Mouse (Mus musculus) CH12.LX (cell line): Measurements from ENCODE around the gene Olfr513. TPM values are rescaled to one million over a fixed set of nuclear protein-coding genes. Genes with fewer than 3 reads are reported as not detected.

ENCODE experiments used
- DNase-seq: peaks from one replicate; pipeline ENCODE4 v3.0.0-alpha.2; 2013; ENCODE audit errors: extremely low read depth
- H3K27ac ChIP-seq: 2 replicates; pipeline ENCODE4 v1.5.1; 2012; ENCODE audit warnings: low read depth, mild to moderate bottlenecking, control low read depth, moderate library complexity; ENCODE audit not compliant: insufficient read depth
- H3K27me3 ChIP-seq: replicated peaks from 2 replicates; pipeline ENCODE3; 2012; ENCODE audit warnings: inconsistent platforms
- H3K36me3 ChIP-seq, 2 experiments: replicated peaks in 1 of 2; 2 replicates each; pipeline versions ENCODE3 to v1.6.1; 2012; ENCODE audit warnings: inconsistent platforms in 1 of 2, low read length in 1 of 2, mild to moderate bottlenecking in 1 of 2, mixed read lengths in 1 of 2, moderate library complexity in 1 of 2; ENCODE audit not compliant: control insufficient read depth in 1 of 2, insufficient read depth in 1 of 2
- H3K4me1 ChIP-seq, 2 experiments: 2 replicates each; pipeline ENCODE4 v1.6.1; 2012; ENCODE audit warnings: inconsistent platforms in 1 of 2, moderate library complexity in 1 of 2; ENCODE audit not compliant: insufficient read depth in 2 of 2, control insufficient read depth in 1 of 2
- H3K4me2 ChIP-seq: 2 replicates; pipeline ENCODE4 v1.6.1; 2012; ENCODE audit warnings: low read depth, mild to moderate bottlenecking, control low read depth; ENCODE audit not compliant: poor library complexity, insufficient read depth, severe bottlenecking
- H3K4me3 ChIP-seq, 3 experiments: fragments of 150-350 bp in 1 of 3; sonication (generic) in 1 of 3; replicated peaks in 1 of 3; 2 replicates each; pipeline versions ENCODE3 to v1.5.1; 2011 to 2012; ENCODE audit warnings: low read depth in 2 of 3, low read length in 2 of 3, mild to moderate bottlenecking in 2 of 3, moderate library complexity in 2 of 3, control low read depth in 1 of 3, improper control_type of control experiment in 1 of 3, inconsistent platforms in 1 of 3, mixed read lengths in 1 of 3; ENCODE audit not compliant: poor library complexity in 1 of 3
- H3K79me2 ChIP-seq: replicated peaks from 2 replicates; pipeline ENCODE4 v1.6.1; 2012; ENCODE audit warnings: mild to moderate bottlenecking, moderate library complexity; ENCODE audit not compliant: control insufficient read depth, poor library complexity, insufficient read depth, severe bottlenecking; ENCODE audit errors: extremely low read depth
- H3K9ac ChIP-seq: 2 replicates; pipeline ENCODE4 v1.6.1; 2012; ENCODE audit warnings: low read depth, mild to moderate bottlenecking, control low read depth, moderate library complexity; ENCODE audit not compliant: insufficient read depth
- H3K9me3 ChIP-seq: replicated peaks from 2 replicates; pipeline ENCODE3; 2012; ENCODE audit warnings: low read length, inconsistent platforms, mixed read lengths
- BHLHE40 ChIP-seq: IDR thresholded peaks from 2 replicates; pipeline ENCODE4 v1.6.1; 2011; ENCODE audit warnings: mild to moderate bottlenecking, low read depth, low read length, improper control_type of control experiment
- CHD1 ChIP-seq: IDR thresholded peaks from 2 replicates; pipeline ENCODE4 v1.6.1; 2012; ENCODE audit warnings: low read depth, low read length, improper control_type of control experiment, inconsistent platforms
- CTCF ChIP-seq, 2 experiments: IDR thresholded peaks in 1 of 2; conservative IDR thresholded peaks in 1 of 2; 2 replicates each; pipeline ENCODE4 v1.5.1; 2011 to 2012; ENCODE audit warnings: low read depth in 2 of 2, low read length in 2 of 2, improper control_type of control experiment in 1 of 2, inconsistent platforms in 1 of 2, mild to moderate bottlenecking in 1 of 2, moderate library complexity in 1 of 2
- EP300 ChIP-seq: IDR thresholded peaks from 2 replicates; pipeline ENCODE4 v1.6.1; 2011; ENCODE audit warnings: low read length, improper control_type of control experiment
- ETS1 ChIP-seq: conservative IDR thresholded peaks from 2 replicates; pipeline ENCODE4 v1.6.1; 2012; ENCODE audit warnings: low read depth, mild to moderate bottlenecking, inconsistent platforms, low read length, improper control_type of control experiment, moderate library complexity
- IRF4 ChIP-seq: IDR thresholded peaks from 2 replicates; pipeline ENCODE4 v1.6.1; 2014; ENCODE audit warnings: low read depth, mild to moderate bottlenecking, inconsistent platforms, low read length, improper control_type of control experiment
- JUN ChIP-seq: IDR thresholded peaks from 2 replicates; pipeline ENCODE4 v1.6.1; 2011; ENCODE audit warnings: low read depth, mild to moderate bottlenecking, low read length, improper control_type of control experiment, moderate library complexity; ENCODE audit not compliant: insufficient read depth
- KAT2A ChIP-seq: IDR thresholded peaks from 2 replicates; pipeline ENCODE4 v1.6.1; 2012; ENCODE audit warnings: low read length, improper control_type of control experiment, inconsistent platforms; ENCODE audit not compliant: insufficient replicate concordance
- MAX ChIP-seq: IDR thresholded peaks from 2 replicates; pipeline ENCODE4 v1.6.1; 2011; ENCODE audit warnings: low read length, improper control_type of control experiment
- MYC ChIP-seq: IDR thresholded peaks from 2 replicates; pipeline ENCODE4 v1.6.1; 2011; ENCODE audit warnings: low read depth, mild to moderate bottlenecking, improper control_type of control experiment, low read length
- NELFE ChIP-seq: IDR thresholded peaks from 2 replicates; pipeline ENCODE4 v1.6.1; 2011; ENCODE audit warnings: low read depth, low read length, improper control_type of control experiment
- NRF1 ChIP-seq: IDR thresholded peaks from 2 replicates; pipeline ENCODE4 v1.6.1; 2014; ENCODE audit warnings: low read depth, mild to moderate bottlenecking, inconsistent platforms, low read length, improper control_type of control experiment, moderate library complexity
- SIN3A ChIP-seq: IDR thresholded peaks from 2 replicates; pipeline ENCODE4 v1.6.1; 2012; ENCODE audit warnings: low read length, improper control_type of control experiment, inconsistent platforms
- SMC3 ChIP-seq: IDR thresholded peaks from 2 replicates; pipeline ENCODE4 v1.6.1; 2011; ENCODE audit warnings: low read depth, low read length, improper control_type of control experiment
- TBP ChIP-seq: conservative IDR thresholded peaks from 2 replicates; pipeline ENCODE4 v1.6.1; 2011; ENCODE audit warnings: low read depth, low read length, improper control_type of control experiment
- TCF12 ChIP-seq: IDR thresholded peaks from 2 replicates; pipeline ENCODE4 v1.6.1; 2014; ENCODE audit warnings: low read depth, mild to moderate bottlenecking, inconsistent platforms, low read length, improper control_type of control experiment
- USF2 ChIP-seq: conservative IDR thresholded peaks from 2 replicates; pipeline ENCODE4 v1.6.1; 2011; ENCODE audit warnings: low read depth, low read length, improper control_type of control experiment
- ZC3H11A ChIP-seq: IDR thresholded peaks from 2 replicates; pipeline ENCODE4 v1.6.1; 2012; ENCODE audit warnings: low read depth, mild to moderate bottlenecking, inconsistent platforms, low read length, improper control_type of control experiment
- dilution Hi-C: fragments of 300-500 bp; cut with MboI; formaldehyde crosslinking; loops from 2 replicates; pipeline ENCODE4 v1.14.3; 2020; ENCODE audit warnings: low sequenced_read_pairs; ENCODE audit not compliant: extremely low pct_unique_long_range_greater_than_20kb, extremely low pct_ligation_motif_present
- in situ Hi-C: fragments of 300-500 bp; cut with MboI; formaldehyde crosslinking; loops from 3 replicates; pipeline ENCODE4 v1.14.3; 2019; ENCODE audit warnings: low sequenced_read_pairs, low pct_ligation_motif_present, low pct_unique_long_range_greater_than_20kb, mixed read lengths
- polyA plus RNA-seq: library from polyadenylated mRNA; unstranded; fragments of >175 nt; gene quantifications from 2 replicates; pipeline ENCODE4 v1.2.1, GENCODE M21; 2012; ENCODE audit warnings: low read depth; ENCODE audit not compliant: insufficient read length
- total RNA-seq, 2 experiments: library from RNA; depleted of rRNA; stranded (reverse); fragments of 300-350 nt in 1 of 2; fragments of >200 nt in 1 of 2; gene quantifications; 2 replicates each; pipeline ENCODE4 v1.2.3; 2012 to 2014

Gene Olfr513
- total and polyA plus RNA-seq, 3 experiments: not detected

GRCm38 (mm10) chr7:108760411-108760810 is 9.6 kb downstream of the Olfr513 start:
- Histone ChIP-seq H3K27ac (no peak overlapping the region), H3K79me2 (no peaks in the 10 kb centered on the region), H3K27me3 (peaks cover 14% of the 10 kb centered on the region), H3K4me2 (no peak overlapping the region), H3K36me3 (no peaks in the 10 kb centered on the region), H3K4me3 (no peak overlapping the region), H3K9me3 (no peaks in the 10 kb centered on the region), H3K4me1 (no peaks in the 10 kb centered on the region), H3K9ac (no peak overlapping the region)
- TF ChIP-seq CTCF (conservative IDR thresholded peaks at IDR 0.05 in 1 of 2, IDR thresholded peaks at IDR 0.05 in 1 of 2; ENCODE audit: low read depth in 2 of 2, low read length in 2 of 2) (no peak), MYC (no peak), CHD1 (no peak), SIN3A (no peak), ZC3H11A (no peak), NRF1 (no peak), JUN (no peak), KAT2A (no peak), BHLHE40 (no peak), EP300 (no peak), MAX (no peak), ETS1 (no peak), TCF12 (no peak), NELFE (no peak), SMC3 (no peak)
- in situ Hi-C loops (no loop called here), dilution Hi-C loops (no loop called here)
- DNase-seq: peak; percentile 2

- Histone ChIP-seq H3K4me3 (no peak overlapping the region), H3K4me2 (no peak overlapping the region), H3K27me3 (peaks cover 2% of the 10 kb centered on the region), H3K27ac (no peak overlapping the region), H3K9me3 (no peaks in the 10 kb centered on the region), H3K4me1 (no peaks in the 10 kb centered on the region), H3K36me3 (no peaks in the 10 kb centered on the region), H3K79me2 (no peaks in the 10 kb centered on the region), H3K9ac (no peak overlapping the region)
- dilution Hi-C loops: no loop called here
- no peak for DNase-seq
- TF ChIP-seq TBP (no peak), EP300 (no peak), USF2 (no peak), NELFE (no peak), TCF12 (no peak), IRF4 (no peak)
- in situ Hi-C loops: no loop called here
These were observed 46.6 kb downstream of the Olfr513 start for GRCm38 (mm10) chr7:108797205-108797933.

Other genes with a start within 250 kb of the Olfr513 start
- gene Olfr502, start 225.9 kb upstream of the Olfr513 start, total RNA-seq (2012; rRNA removed): not detected in 2 replicates
- not detected in 2 replicates for gene Olfr502, start 225.9 kb upstream of the Olfr513 start, total RNA-seq (2014; rRNA removed)
- not detected in 2 replicates for gene Olfr502, start 225.9 kb upstream of the Olfr513 start, polyA plus RNA-seq
- gene Olfr503, start 206.4 kb upstream of the Olfr513 start, total RNA-seq (2012; rRNA removed): not detected in 2 replicates
- gene Olfr503, start 206.4 kb upstream of the Olfr513 start, total RNA-seq (2014; rRNA removed): not detected in 2 replicates
- not detected in 2 replicates for gene Olfr503, start 206.4 kb upstream of the Olfr513 start, polyA plus RNA-seq
- not detected in 2 replicates for gene Olfr504, start 185.2 kb upstream of the Olfr513 start, total RNA-seq (2012; rRNA removed)
- not detected in 2 replicates for gene Olfr504, start 185.2 kb upstream of the Olfr513 start, total RNA-seq (2014; rRNA removed)
- not detected in 2 replicates for gene Olfr504, start 185.2 kb upstream of the Olfr513 start, polyA plus RNA-seq
- not detected in 2 replicates for gene Olfr506, start 140.2 kb upstream of the Olfr513 start, total RNA-seq (2012; rRNA removed)
- gene Olfr506, start 140.2 kb upstream of the Olfr513 start, total RNA-seq (2014; rRNA removed): not detected in 2 replicates
- not detected in 2 replicates for gene Olfr506, start 140.2 kb upstream of the Olfr513 start, polyA plus RNA-seq
- not detected in 2 replicates for gene Olfr507, start 129.2 kb upstream of the Olfr513 start, total RNA-seq (2012; rRNA removed)
- not detected in 2 replicates for gene Olfr507, start 129.2 kb upstream of the Olfr513 start, total RNA-seq (2014; rRNA removed)
- gene Olfr507, start 129.2 kb upstream of the Olfr513 start, polyA plus RNA-seq: not detected in 2 replicates
- gene Olfr508, start 121.0 kb upstream of the Olfr513 start, total RNA-seq (2012; rRNA removed): not detected in 2 replicates
- gene Olfr508, start 121.0 kb upstream of the Olfr513 start, total RNA-seq (2014; rRNA removed): not detected in 2 replicates
- gene Olfr508, start 121.0 kb upstream of the Olfr513 start, polyA plus RNA-seq: not detected in 2 replicates
- not detected in 2 replicates for gene Olfr509, start 99.1 kb upstream of the Olfr513 start, total RNA-seq (2012; rRNA removed)
- gene Olfr509, start 99.1 kb upstream of the Olfr513 start, total RNA-seq (2014; rRNA removed): not detected in 2 replicates
- not detected in 2 replicates for gene Olfr509, start 99.1 kb upstream of the Olfr513 start, polyA plus RNA-seq
- gene Olfr510, start 84.6 kb upstream of the Olfr513 start, total RNA-seq (2012; rRNA removed): not detected in 2 replicates
- not detected in 2 replicates for gene Olfr510, start 84.6 kb upstream of the Olfr513 start, total RNA-seq (2014; rRNA removed)
- gene Olfr510, start 84.6 kb upstream of the Olfr513 start, polyA plus RNA-seq: not detected in 2 replicates
- not detected in 2 replicates for gene Olfr512, start 37.7 kb upstream of the Olfr513 start, total RNA-seq (2012; rRNA removed)
- gene Olfr512, start 37.7 kb upstream of the Olfr513 start, total RNA-seq (2014; rRNA removed): not detected in 2 replicates
- gene Olfr512, start 37.7 kb upstream of the Olfr513 start, polyA plus RNA-seq: not detected in 2 replicates
- not detected in 2 replicates for gene Olfr514, start 75.0 kb downstream of the Olfr513 start, total RNA-seq (2012; rRNA removed)
- not detected in 2 replicates for gene Olfr514, start 75.0 kb downstream of the Olfr513 start, total RNA-seq (2014; rRNA removed)
- not detected in 2 replicates for gene Olfr514, start 75.0 kb downstream of the Olfr513 start, polyA plus RNA-seq
- not detected in 2 replicates for gene Olfr516, start 99.6 kb downstream of the Olfr513 start, total RNA-seq (2012; rRNA removed)
- not detected in 2 replicates for gene Olfr516, start 99.6 kb downstream of the Olfr513 start, total RNA-seq (2014; rRNA removed)
- not detected in 2 replicates for gene Olfr516, start 99.6 kb downstream of the Olfr513 start, polyA plus RNA-seq
- gene Olfr517, start 121.4 kb downstream of the Olfr513 start, total RNA-seq (2012; rRNA removed): not detected in 2 replicates
- not detected in 2 replicates for gene Olfr517, start 121.4 kb downstream of the Olfr513 start, total RNA-seq (2014; rRNA removed)
- gene Olfr517, start 121.4 kb downstream of the Olfr513 start, polyA plus RNA-seq: not detected in 2 replicates
- not detected in 2 replicates for gene Olfr518, start 134.0 kb downstream of the Olfr513 start, total RNA-seq (2012; rRNA removed)
- gene Olfr518, start 134.0 kb downstream of the Olfr513 start, total RNA-seq (2014; rRNA removed): not detected in 2 replicates
- not detected in 2 replicates for gene Olfr518, start 134.0 kb downstream of the Olfr513 start, polyA plus RNA-seq
- gene Olfr519, start 143.4 kb downstream of the Olfr513 start, total RNA-seq (2012; rRNA removed): not detected in 2 replicates
- not detected in 2 replicates for gene Olfr519, start 143.4 kb downstream of the Olfr513 start, total RNA-seq (2014; rRNA removed)
- not detected in 2 replicates for gene Olfr519, start 143.4 kb downstream of the Olfr513 start, polyA plus RNA-seq
- gene Nlrp10, start 179.2 kb downstream of the Olfr513 start, total RNA-seq (2012; rRNA removed): 0.13 TPM in 2 replicates
- gene Nlrp10, start 179.2 kb downstream of the Olfr513 start, total RNA-seq (2014; rRNA removed): 0.12 TPM in 2 replicates
- gene Nlrp10, start 179.2 kb downstream of the Olfr513 start, polyA plus RNA-seq: 0.10 and 0.11 TPM in 2 replicates
- 116 and 119 TPM in 2 replicates for gene Eif3f, start 183.4 kb downstream of the Olfr513 start, total RNA-seq (2012; rRNA removed)
- gene Eif3f, start 183.4 kb downstream of the Olfr513 start, total RNA-seq (2014; rRNA removed): 86.9 and 92.0 TPM in 2 replicates
- 170 and 172 TPM in 2 replicates for gene Eif3f, start 183.4 kb downstream of the Olfr513 start, polyA plus RNA-seq
- 0.13 TPM in 1 of 2 replicates, not detected in the other for gene Tub, start 199.4 kb downstream of the Olfr513 start, total RNA-seq (2012; rRNA removed)
- not detected in 2 replicates for gene Tub, start 199.4 kb downstream of the Olfr513 start, total RNA-seq (2014; rRNA removed)
- gene Tub, start 199.4 kb downstream of the Olfr513 start, polyA plus RNA-seq: not detected in 2 replicates